Mouse (Mus musculus) c-Kit-positive CD71-positive TER-119-positive erythroid progenitor cells, embryonic 14.5 days (primary cell): ENCODE results near the gene Slc51b.
A peak's percentile ranks its signal among the peaks of the same experiment; 100 is the strongest.

Experiments used
- DNase-seq: peaks from one replicate; pipeline ENCODE4 v3.0.0-alpha.2; 2013; ENCODE audit warnings: low spot score

The Slc51b gene

GRCm38 (mm10) chr9:65422760-65423501, at the start of gene Slc51b:
Slc51b (minus strand) TSS chr9:65422955.
- no peak for DNase-seq

DNA sequence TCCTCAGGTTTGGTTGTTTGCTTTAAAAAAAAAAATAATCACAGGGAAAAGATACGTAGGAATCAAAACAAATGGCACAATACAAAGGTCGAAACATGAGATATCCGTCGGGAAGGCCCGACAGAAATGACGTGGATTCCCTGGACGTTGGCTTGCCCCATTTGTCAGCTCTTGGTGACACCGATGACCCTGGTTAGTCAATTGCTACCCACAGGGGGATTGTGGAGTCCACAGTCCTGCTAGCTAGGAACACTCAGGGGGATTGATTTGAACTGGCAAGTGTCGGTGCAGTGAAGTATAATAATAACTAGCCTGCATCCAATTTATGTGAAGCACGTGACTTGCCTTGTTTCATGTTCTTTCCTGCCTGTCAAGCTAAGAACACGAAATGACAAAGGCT, 44.9 kb upstream of the Slc51b start:
- DNase-seq: no peak

GRCm38 (mm10) chr9:65465241-65465640, 42.5 kb upstream of the Slc51b start:
- DNase-seq: no peak

DNA sequence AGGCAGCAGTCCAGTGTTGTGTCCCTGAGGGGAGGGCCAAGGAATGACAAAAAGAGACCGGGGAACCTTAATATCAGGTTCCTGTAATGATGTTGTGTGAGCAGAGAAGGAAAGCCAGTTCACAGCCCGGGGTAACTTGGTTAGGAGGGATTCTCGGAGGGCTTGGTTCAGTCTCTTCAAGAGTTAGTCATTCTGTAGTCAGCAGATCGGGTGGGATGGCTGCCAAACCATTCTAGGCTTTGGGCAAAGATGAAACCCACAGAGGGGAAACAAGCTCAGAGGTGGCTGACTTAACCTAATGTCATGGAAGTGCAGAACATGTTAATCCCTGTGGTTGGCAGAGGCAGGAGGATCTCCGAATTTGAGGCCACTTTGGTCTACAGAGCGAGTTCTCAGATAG, 41.4 kb upstream of the Slc51b start:
- DNase-seq: no peak

GRCm38 (mm10) chr9:65462544-65462943, 39.8 kb upstream of the Slc51b start:
- DNase-seq: no peak

DNA sequence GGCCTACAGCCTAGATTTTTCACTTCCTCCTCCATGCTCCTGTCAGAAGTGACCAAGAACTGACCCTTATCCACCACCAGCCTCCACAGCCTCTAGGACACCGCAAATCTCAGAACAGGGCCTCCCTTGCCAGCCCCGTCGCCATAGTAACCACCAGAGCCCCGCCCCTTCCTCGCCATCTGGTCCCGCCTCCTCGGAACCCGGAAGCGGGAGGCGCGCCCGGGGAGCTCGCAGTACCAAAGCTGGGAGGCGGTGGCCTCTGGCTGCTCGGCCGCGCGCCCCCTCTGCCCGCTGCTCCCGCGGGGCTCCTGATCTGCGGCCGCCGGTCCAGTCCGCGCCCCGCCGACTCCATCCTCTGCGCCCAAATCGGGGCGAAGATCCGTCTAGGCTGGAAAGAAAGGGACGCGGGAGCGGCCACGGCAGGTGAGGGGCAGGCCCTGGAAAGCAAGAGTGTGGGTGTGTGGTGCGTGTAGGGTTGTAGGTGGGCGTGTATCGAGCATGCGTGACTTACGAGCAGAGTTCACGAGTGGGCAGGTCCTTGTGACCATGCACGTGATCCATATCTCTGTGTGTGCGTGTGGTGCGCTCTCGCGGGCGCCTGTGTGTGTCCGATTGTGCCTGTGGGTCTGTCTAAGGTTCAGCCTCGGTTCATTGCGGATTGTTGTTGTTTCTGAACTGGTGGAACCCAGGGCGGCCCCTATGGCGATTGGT, 38.1 kb upstream of the Slc51b start, which contains the start of gene Spg21:
TSS of gene Spg21 (plus strand) at position 216 of the 711 bp plus-strand sequence.
- peak; percentile 85 for DNase-seq

- no peak for DNase-seq
Observed at GRCm38 (mm10) chr9:65460198-65460597, 37.4 kb upstream of the Slc51b start.

- no peak for DNase-seq
Observed at GRCm38 (mm10) chr9:65458975-65459374, 36.2 kb upstream of the Slc51b start.

GRCm38 (mm10) chr9:65447951-65448350, 25.2 kb upstream of the Slc51b start:
- no peak for DNase-seq

DNA sequence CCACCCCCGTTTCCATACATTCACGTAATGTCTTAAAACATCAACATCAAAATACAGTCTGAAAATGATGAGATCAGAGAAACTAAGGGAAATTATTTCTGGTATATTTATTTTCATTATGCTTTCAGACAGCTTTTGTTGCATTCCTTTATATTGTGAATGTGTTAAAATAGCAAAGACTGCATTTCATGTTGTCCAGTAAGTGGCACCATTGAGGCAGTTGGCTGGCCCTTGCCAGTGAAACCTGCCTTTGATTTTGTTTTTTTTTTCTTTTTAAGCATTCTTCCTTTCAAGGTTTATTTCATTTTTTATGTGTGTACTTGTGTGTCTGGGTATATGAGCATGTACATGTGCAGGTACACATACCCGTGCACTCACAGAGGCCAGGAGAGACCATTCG, 21.9 kb upstream of the Slc51b start:
- no peak for DNase-seq

- peak; percentile 95 for DNase-seq
Observed at GRCm38 (mm10) chr9:65435671-65436301, 13.0 kb upstream of the Slc51b start, which contains the start of gene Mtfmt. Mtfmt (plus strand) TSS chr9:65435782.

DNA sequence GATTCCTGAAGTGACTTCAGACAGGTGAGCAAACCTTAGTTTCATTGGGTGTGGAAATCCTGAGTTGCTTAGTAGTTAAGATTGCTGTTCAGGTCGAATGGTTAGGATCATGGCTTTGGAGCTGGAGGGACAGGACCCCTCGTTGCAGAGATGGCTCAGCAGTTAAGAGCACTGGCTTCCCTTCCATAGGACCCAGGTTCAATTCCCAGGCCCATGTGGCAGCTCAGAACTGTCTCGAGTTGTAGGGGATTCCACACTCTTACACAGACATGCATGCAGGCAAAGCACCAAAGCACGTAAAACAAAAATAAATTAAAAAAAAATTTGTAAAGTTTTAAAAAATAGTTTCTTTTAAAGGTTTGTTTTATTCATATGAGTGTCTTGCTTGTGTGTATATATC, 12.5 kb upstream of the Slc51b start:
- no peak for DNase-seq

DNA sequence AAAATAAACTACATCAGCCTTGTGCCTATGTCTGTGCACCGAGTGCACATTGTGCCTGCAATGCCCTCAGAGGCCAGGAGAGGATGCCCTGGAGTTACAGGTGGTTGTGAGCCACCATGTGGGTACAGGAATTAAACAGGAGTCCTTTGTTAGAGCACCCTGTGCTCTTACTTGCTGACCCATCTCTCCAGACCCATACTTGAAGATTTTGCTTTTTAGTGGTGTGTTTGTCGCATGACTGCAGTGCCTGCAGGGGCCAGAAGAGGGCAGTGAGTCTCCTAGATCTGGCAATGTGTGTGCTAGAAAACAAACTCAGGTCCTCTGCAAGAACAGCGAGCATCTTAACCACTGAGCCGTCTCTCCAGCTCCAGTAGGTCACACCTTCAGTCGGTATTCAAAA, 11.4 kb upstream of the Slc51b start:
- peak; percentile 62 for DNase-seq

DNA sequence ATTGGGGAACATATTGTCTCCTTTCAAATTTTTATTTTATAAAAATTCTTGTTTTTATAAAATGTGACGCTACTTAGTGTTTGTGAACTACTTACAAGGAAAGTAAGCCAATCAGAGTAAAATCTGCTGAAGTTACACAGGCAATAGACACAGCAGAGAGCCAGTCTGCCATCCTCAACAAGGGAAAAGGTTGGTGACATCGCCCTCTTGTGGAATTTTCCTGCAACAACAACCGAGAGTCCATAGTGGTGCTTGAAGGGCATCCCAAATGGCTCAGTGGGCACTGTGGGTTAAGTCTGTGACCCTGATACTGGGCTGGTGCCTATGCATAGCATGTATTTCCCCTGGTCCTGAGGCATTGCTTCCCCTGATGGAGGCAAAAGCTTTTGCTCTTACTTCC, 9.5 kb upstream of the Slc51b start:
- peak; percentile 77 for DNase-seq

GRCm38 (mm10) chr9:65430921-65431320, 8.2 kb upstream of the Slc51b start:
- DNase-seq: no peak

DNA sequence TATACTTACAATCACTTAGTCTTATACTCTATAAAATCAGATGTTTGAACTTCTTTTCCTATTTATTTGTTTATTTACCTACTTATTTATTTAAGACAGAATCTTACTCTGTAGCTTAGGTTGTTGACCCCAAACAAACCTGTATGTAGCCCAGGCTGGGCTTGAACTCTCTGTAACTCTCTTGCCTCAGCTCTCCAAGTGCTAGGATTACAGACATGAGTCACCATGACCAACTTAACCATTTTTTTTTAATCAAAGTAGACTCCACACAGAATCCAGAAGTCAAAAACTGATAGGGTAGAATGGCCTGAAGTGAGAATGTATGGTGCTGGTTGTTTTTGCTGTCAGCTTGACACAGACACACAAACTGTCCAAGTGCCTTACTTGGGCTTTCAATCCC, 7.6 kb upstream of the Slc51b start:
- DNase-seq: no peak

GRCm38 (mm10) chr9:65428003-65428402, 5.2 kb upstream of the Slc51b start:
- DNase-seq: no peak

- DNase-seq: no peak
Observed at GRCm38 (mm10) chr9:65427511-65427910, 4.8 kb upstream of the Slc51b start.

GRCm38 (mm10) chr9:65424393-65424792, 1.6 kb upstream of the Slc51b start:
- no peak for DNase-seq

GRCm38 (mm10) chr9:65419633-65420032, 3.1 kb downstream of the Slc51b start:
- no peak for DNase-seq

- DNase-seq: no peak
Observed at GRCm38 (mm10) chr9:65417738-65418137, 5.0 kb downstream of the Slc51b start.

DNA sequence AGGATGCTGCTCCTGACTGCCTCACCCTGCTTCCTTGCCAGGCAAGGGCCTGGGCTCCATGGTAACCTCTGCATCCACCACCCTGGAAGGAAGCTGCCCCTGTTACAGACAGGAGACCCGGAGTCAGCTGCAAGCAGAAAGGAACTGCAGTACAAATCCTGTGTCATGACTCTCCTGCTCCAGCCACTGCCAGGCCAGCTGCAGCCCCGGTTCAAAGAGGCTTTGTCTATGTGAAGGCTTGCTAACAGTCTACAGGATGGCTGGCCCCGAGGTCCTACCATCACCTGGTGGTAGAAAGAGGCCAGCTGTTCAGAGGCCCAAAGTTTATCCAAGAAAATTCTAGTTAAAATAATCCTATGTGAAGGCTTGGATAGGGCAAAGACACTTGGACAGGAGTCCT, 11.4 kb downstream of the Slc51b start:
- DNase-seq: no peak

- DNase-seq: no peak
Observed at GRCm38 (mm10) chr9:65410378-65410777, 12.4 kb downstream of the Slc51b start.
